Mouse (Mus musculus) liver, embryonic 12.5 days (tissue): ENCODE data around the gene Fabp7. TPM values are rescaled to one million over a fixed set of nuclear protein-coding genes. Genes with fewer than 3 reads are reported as not detected.

Experiments
- ATAC-seq: fragments of 200-750 bp; cut with Nextera tagmentation; 2 replicates; pipeline ENCODE4 v1.8.0; 2017; ENCODE audit warnings: moderate number of reproducible peaks, mild to moderate bottlenecking, moderate library complexity
- H3K27ac ChIP-seq: fragments of 300-500 bp; sonication (generic); 2 replicates; pipeline ENCODE4 v1.5.1; 2016; ENCODE audit warnings: mild to moderate bottlenecking
- H3K27me3 ChIP-seq: fragments of 300-500 bp; sonication (generic); replicated peaks from 2 replicates; pipeline ENCODE4 v1.6.1; 2016; ENCODE audit warnings: mild to moderate bottlenecking, moderate library complexity
- H3K36me3 ChIP-seq: fragments of 300-500 bp; sonication (generic); 2 replicates; pipeline ENCODE4 v1.6.1; 2016; ENCODE audit warnings: mild to moderate bottlenecking, moderate library complexity
- H3K4me1 ChIP-seq: fragments of 300-500 bp; sonication (generic); 2 replicates; pipeline ENCODE4 v1.6.1; 2016
- H3K4me2 ChIP-seq: fragments of 300-500 bp; sonication (generic); 2 replicates; pipeline ENCODE4 v1.6.1; 2016; ENCODE audit warnings: mild to moderate bottlenecking, moderate library complexity
- H3K4me3 ChIP-seq: fragments of 300-500 bp; sonication (generic); 2 replicates; pipeline ENCODE4 v1.5.1; 2016; ENCODE audit warnings: mild to moderate bottlenecking, moderate library complexity
- H3K9ac ChIP-seq: fragments of 300-500 bp; sonication (generic); 2 replicates; pipeline ENCODE4 v1.6.1; 2016; ENCODE audit warnings: mild to moderate bottlenecking, moderate library complexity
- H3K9me3 ChIP-seq: fragments of 300-500 bp; sonication (generic); replicated peaks from 2 replicates; pipeline ENCODE4 v1.6.1; 2016; ENCODE audit warnings: mild to moderate bottlenecking, moderate library complexity
- WGBS: fragments of 180-500 bp; shearing (Covaris S2); methylation state at CpG from one replicate; pipeline ENCODE4 v1.1.7; 2016; ENCODE audit not compliant: insufficient replicate concordance; 5-methylcytosine and 5-hydroxymethylcytosine counted together
- polyA plus RNA-seq: library from polyadenylated mRNA; unstranded; fragments of >200 nt; fragmentation: Nextera tagmentation; extraction: Ambion mirVana; gene quantifications from 2 replicates; pipeline ENCODE4 v1.2.1, GENCODE M21; 2016

Fabp7 gene
- polyA plus RNA-seq, 1 experiment from 2014 or later: 0.98 TPM

DNA sequence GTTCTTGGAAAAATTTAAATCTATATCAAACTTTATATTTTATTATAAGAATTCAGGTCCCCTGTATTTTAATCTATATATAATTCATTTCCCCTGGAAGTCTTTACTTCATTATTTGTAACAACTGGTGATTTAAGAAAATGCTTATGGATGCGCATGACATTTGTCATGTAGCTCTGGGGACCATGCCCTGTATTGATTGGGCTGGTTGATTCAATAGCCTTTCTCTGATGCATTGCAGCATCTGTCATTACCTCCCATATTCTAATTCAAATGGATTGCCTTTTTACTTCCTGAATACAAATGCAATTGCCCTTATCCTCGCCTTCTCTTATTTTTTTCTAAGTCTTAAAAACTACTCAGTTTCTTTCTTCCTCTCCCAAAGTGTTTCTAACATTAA lies 29.6 kb downstream of the Fabp7 start:
- no peak overlapping the region for H3K9ac ChIP-seq
- 73% methylated on average over 2 of the region's 2 CpGs for WGBS

DNA sequence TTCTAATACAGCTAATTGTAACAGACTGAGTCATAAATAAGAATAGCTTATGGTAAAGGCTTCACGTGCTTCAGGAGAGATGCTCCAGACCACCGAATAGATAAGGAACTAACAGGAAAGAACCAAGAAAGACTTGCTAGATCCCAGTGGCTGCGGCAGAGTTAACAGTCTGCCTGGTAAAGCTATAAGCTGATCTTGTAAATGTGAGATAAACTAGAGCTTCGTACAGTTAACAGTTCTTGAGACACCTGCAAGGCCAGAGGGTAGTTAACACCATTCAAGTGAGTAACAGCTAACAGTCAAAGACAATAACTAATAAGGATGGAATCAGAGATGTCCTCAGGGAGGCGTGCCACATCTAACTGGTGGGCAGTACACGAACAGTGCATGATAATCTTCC lies 31.2 kb downstream of the Fabp7 start:
- no peaks in the 10 kb centered on the region for H3K4me1 ChIP-seq
- no peaks in the 10 kb centered on the region for H3K9me3 ChIP-seq
- H3K27ac ChIP-seq: no peak overlapping the region
- H3K4me2 ChIP-seq: no peak overlapping the region
- H3K36me3 ChIP-seq: no peaks in the 10 kb centered on the region
- H3K9ac ChIP-seq: no peak overlapping the region
- H3K4me3 ChIP-seq: no peak overlapping the region
- H3K27me3 ChIP-seq: no peaks in the 10 kb centered on the region
- no peak for ATAC-seq
- 41% methylated on average over 6 of the region's 6 CpGs for WGBS

More for the DNA sequence above, 29.6 kb downstream of the Fabp7 start:
- Histone ChIP-seq H3K4me3 (no peak overlapping the region), H3K27me3 (no peaks in the 10 kb centered on the region), H3K27ac (no peak overlapping the region), H3K36me3 (no peaks in the 10 kb centered on the region), H3K4me1 (peaks cover 5% of the 10 kb centered on the region; the same call in 1 of the 2 replicates), H3K4me2 (no peak overlapping the region), H3K9me3 (no peaks in the 10 kb centered on the region)
- ATAC-seq: no peak

DNA sequence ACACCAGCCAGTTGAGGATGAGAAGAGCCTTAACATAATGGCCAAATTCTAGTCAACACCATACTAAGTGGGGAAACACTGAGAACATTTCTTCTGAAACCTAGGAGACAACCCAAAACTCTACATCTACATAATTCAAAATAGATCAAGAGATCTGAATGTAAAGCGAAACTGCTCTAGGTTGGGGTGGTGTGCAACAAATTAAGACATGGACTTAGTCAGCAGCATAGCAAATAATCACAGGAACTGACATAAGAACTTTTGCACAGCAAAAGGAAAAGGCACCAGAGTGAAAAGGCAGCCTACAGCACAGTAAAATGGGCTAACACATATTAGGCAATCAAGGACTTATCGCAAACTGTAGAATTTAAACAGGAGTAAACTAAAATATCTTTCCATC lies 34.5 kb downstream of the Fabp7 start:
- no peak for ATAC-seq
- Histone ChIP-seq H3K9me3 (no peaks in the 10 kb centered on the region), H3K4me3 (no peak overlapping the region), H3K27ac (no peak overlapping the region), H3K36me3 (no peaks in the 10 kb centered on the region), H3K9ac (no peak overlapping the region), H3K4me2 (no peak overlapping the region), H3K4me1 (no peaks in the 10 kb centered on the region), H3K27me3 (no peaks in the 10 kb centered on the region)
- 76% methylated on average over 2 of the region's 2 CpGs for WGBS

DNA sequence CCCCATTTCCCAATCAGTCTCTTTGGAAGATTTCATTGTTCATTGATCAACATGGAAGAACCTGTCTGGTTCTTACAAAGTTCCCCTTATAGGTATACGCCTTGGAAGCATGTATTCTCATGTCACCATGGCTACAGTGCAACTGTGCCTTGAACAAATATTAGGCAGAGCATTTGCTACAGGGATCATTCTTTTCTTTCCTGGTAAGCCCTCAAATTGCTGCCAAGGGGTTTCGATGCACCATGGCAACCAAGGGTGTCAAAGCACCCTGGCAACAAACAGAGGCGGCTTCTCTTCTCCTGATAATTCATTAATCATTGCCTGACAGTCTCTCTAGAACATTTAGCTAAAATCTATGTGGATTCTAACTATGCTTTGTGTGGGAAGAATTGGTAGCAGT lies 37.8 kb downstream of the Fabp7 start:
- H3K4me3 ChIP-seq: no peak overlapping the region
- H3K9me3 ChIP-seq: no peaks in the 10 kb centered on the region
- H3K4me1 ChIP-seq: no peaks in the 10 kb centered on the region
- 42% methylated on average over 3 of the region's 3 CpGs for WGBS
- ATAC-seq: no peak
- no peaks in the 10 kb centered on the region for H3K36me3 ChIP-seq
- H3K27me3 ChIP-seq: no peaks in the 10 kb centered on the region
- H3K27ac ChIP-seq: no peak overlapping the region
- no peak overlapping the region for H3K4me2 ChIP-seq
- H3K9ac ChIP-seq: no peak overlapping the region

DNA sequence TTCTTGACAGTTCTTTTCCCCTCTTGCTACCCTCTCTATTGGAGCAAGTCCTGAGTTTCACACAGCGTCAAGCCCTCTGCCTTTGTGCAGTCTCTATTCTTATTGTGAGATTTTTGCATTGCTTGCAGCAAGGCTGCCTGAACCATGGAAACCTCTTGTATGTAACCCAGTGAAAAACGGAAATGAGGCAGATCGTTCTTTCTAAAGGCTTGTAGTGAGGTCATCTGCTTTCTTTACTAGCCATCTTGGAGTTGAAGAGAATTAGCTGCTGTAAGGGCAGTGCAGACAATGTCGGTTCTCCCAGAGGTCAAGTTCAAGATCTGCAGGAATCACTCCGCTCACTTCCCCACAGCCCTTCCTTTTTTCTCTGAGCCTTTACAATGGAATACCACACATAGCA lies 44.0 kb downstream of the Fabp7 start:
- Histone ChIP-seq H3K4me3 (no peak overlapping the region), H3K9ac (no peak overlapping the region), H3K27ac (no peak overlapping the region), H3K27me3 (no peaks in the 10 kb centered on the region), H3K36me3 (no peaks in the 10 kb centered on the region), H3K4me1 (no peaks in the 10 kb centered on the region), H3K9me3 (no peaks in the 10 kb centered on the region), H3K4me2 (no peak overlapping the region)
- no peak for ATAC-seq
- WGBS: 64% methylated on average over 5 of the region's 5 CpGs

DNA sequence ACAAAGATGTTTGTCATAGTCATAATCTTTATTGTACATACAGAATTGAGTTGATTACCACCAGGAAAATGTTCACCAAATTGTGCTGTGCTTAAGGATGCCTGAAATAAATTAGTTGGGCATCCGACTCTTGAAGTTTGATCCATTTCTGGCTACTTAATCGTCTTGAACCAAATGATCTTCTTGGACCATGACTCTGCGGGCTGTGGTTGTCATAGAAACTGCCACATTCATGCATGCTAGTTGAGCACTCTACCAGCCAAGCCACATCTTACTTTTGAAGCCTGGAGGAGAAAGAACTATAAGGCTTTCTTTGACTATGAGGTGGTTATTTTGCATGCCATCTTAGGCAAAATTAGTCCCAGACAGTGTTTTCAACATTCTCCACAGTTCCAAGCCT lies 44.9 kb downstream of the Fabp7 start:
- no peak overlapping the region for H3K27ac ChIP-seq
- H3K4me3 ChIP-seq: no peak overlapping the region
- WGBS: 58% methylated on average over 3 of the region's 3 CpGs
- ATAC-seq: no peak
- H3K4me2 ChIP-seq: no peak overlapping the region
- no peaks in the 10 kb centered on the region for H3K27me3 ChIP-seq
- no peak overlapping the region for H3K9ac ChIP-seq
- H3K4me1 ChIP-seq: no peaks in the 10 kb centered on the region
- no peaks in the 10 kb centered on the region for H3K36me3 ChIP-seq
- H3K9me3 ChIP-seq: no peaks in the 10 kb centered on the region

DNA sequence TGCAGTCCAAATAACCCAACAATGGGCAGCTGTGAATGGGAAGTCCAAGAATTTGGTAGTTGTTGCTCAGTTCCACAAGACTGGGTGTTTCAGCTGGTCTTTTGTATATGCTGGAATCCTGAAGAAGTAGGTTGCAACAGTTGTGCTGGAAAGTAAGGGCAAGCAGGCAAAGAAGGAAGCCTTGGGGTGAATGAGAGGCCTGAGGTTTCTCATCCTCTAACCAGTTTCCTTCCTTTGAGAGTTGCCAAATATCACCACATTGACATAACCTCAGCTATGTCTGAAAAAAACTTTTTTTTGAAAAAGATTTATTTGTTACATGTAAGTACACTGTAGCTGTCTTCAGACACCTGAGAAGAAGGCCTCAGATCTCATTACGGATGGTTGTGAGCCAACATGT lies 50.4 kb downstream of the Fabp7 start:
- H3K9ac ChIP-seq: no peak overlapping the region
- no peaks in the 10 kb centered on the region for H3K27me3 ChIP-seq
- WGBS: 84% methylated on average over 1 of the region's 1 CpGs
- no peak overlapping the region for H3K4me3 ChIP-seq
- no peak overlapping the region for H3K4me2 ChIP-seq
- no peaks in the 10 kb centered on the region for H3K9me3 ChIP-seq
- H3K27ac ChIP-seq: no peak overlapping the region
- ATAC-seq: no peak
- H3K36me3 ChIP-seq: no peaks in the 10 kb centered on the region
- no peaks in the 10 kb centered on the region for H3K4me1 ChIP-seq

DNA sequence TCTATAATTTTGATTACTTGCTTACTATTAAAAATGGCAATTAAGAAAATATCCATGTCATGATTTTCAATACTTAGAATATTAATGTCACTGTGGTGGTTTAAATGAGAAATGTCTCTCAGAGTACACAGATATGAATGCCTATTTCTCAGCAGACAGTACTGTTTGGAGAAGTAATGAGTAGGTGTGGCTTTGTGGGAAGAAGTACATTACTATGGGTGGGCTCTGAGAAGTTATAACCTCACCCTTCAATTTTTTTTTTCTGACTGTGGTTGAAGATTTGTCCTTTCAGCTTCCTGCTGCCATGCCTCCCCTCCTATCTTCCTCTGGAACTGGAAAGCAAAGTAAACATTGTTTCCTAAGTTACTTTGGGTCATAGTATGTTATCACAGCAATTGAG lies 51.3 kb downstream of the Fabp7 start:
- Histone ChIP-seq H3K4me1 (no peaks in the 10 kb centered on the region), H3K4me3 (no peak overlapping the region), H3K9me3 (no peaks in the 10 kb centered on the region), H3K36me3 (no peaks in the 10 kb centered on the region), H3K4me2 (no peak overlapping the region), H3K27ac (no peak overlapping the region), H3K9ac (no peak overlapping the region), H3K27me3 (no peaks in the 10 kb centered on the region)
- no peak for ATAC-seq

Other genes with a start within 250 kb of the Fabp7 start
- 1.9 and 2.3 TPM in 2 replicates for gene Pkib, start 152.9 kb upstream of the Fabp7 start, polyA plus RNA-seq
- 10.8 TPM in 2 replicates for gene Smpdl3a, start 9.5 kb downstream of the Fabp7 start, polyA plus RNA-seq